Mouse (Mus musculus) bone marrow, adult 2 months (tissue): ENCODE measurements around the gene Olfr13.

Experiments used
- CTCF ChIP-seq: fragments of 200-500 bp; IDR thresholded peaks from 2 replicates; pipeline ENCODE4 v1.5.1; 2011; ENCODE audit warnings: low read length, control low read depth; ENCODE audit not compliant: control insufficient read depth, insufficient read depth
- POLR2A ChIP-seq: fragments of 200-500 bp; IDR thresholded peaks from 2 replicates; pipeline ENCODE4 v1.6.1; 2011; ENCODE audit warnings: low read depth, mild to moderate bottlenecking, control low read depth, low read length, borderline replicate concordance; ENCODE audit not compliant: control insufficient read depth

DNA sequence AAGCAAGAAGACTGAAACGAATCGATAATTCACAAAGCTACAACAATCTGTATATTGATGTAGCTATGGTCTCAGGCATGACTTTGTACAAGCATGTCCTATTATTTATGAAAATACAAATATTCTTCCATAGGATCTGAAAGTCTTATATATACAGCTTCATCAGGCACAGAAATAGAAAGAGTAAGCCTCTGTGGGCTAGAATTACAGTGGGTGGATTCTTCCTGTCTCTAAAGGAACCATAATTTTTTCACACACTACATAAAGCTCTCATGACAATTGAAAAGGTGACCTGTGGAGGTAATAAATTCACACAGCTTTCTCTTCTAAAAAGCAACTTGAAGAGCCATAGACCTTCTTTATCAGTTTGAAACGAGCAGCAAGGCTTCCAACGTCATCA, at the start of gene Olfr13:
- TF ChIP-seq POLR2A (no peak), CTCF (no peak)
